Mouse (Mus musculus) lung, postnatal 14 days (tissue): ENCODE measurements around the gene Ptges2.

Experiments
- DNase-seq: peaks from one replicate; pipeline ENCODE4 v3.0.0; 2021

The Ptges2 gene

GRCm38 (mm10) chr2:32375317-32375940 is 20.3 kb upstream of the Ptges2 start:
- DNase-seq: no peak

DNA sequence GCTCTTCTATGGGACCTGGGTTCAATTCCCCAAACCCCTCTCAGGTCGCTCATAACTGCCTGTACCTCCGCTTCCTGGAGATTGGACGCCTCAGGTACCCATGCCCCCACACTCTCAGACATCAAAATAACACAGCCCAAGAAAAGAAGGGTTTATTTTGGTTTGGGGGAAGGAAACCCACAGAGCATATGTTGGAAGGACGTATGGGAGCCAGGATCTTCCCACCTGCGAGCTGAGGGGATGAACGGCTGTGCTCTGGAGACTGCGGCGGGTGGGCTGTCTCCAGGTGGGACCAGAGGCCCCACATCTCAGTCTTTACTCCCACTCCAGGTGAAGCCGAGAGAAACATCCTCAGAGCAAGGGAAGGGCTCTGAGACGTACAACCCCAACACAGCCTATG is 18.7 kb upstream of the Ptges2 start:
- DNase-seq: no peak

DNA sequence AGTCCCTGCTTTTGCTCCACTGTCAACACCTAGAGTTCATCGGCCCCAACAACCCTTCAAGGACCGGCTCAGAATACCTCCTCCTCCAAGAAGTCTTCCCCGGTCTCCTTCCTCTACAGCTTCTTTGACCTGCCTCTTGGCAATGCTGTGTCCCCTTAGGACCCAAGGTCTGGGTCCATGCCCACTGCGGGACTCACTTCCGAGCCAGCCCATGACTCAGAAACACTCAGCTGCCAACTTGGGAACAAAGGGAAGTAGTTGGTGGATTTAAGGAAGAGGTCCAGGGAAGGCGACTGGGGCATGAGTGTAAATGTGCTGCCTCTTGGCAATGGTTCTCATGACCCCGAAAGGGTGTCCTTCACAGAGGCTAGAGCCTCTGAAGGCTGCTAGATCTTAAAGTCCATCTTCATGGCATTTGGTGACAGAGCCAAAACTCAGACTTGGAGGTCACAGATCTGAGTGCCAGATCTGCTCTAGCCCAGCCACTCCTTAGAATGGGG is 15.6 kb upstream of the Ptges2 start:
- DNase-seq: no peak

DNA sequence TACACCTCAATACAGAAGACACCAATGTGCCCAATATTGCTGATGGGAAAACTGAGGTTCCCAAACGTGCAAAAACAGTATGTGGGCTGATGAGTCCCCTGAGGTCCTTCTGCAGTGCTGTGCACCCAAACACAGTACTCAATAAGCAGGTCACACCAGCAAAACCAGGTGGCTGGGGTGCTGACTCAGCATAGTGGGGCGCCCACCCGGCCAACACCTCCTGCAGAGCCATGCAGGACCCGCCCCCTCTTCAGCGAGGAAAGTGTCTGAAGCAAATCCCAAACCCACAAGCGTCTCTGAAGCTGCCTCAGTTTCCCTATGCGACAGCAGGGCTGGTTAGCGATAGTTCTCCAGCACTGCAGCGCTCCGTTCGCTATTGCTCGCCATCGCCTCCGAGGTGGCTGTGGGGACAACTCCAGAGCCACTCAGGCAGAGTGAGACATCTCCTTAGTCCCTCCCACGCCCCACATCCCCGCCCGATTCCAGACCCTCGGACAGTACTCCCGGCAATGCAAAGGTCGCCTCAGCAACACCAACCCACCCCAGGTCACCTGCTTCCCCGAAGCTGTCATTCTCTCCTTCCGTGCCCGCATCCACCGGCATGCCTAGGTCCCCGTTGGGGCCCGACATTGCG is 14.4 kb upstream of the Ptges2 start:
- DNase-seq: no peak

DNA sequence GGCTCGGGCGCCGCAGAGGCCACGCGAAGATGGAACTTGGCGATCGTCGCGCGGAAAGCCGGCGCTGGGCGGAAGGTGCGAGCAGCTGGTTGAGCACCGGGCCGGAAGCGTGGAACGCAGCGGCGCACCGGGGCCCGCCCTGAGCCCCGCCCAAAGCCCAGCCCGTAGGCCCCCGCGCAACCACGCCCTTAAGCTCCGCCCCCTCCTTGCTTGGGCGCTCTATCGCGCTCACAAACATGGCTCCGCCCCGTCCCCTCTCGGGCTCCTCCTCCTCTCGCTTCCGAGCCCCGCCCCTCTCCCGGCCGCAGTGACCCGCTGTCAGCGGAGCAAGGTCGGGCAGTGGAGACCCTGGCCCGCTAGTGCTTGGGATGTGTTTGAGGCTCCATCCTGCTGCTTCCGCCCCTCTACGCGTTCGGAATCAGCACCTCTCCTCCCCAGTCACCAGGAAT is 13.9 kb upstream of the Ptges2 start, which contains the start of gene 1110008P14Rik:
1110008P14Rik (minus strand) TSS at position 164 of the 449 bp plus-strand sequence.
- peak; percentile 97 for DNase-seq

DNA sequence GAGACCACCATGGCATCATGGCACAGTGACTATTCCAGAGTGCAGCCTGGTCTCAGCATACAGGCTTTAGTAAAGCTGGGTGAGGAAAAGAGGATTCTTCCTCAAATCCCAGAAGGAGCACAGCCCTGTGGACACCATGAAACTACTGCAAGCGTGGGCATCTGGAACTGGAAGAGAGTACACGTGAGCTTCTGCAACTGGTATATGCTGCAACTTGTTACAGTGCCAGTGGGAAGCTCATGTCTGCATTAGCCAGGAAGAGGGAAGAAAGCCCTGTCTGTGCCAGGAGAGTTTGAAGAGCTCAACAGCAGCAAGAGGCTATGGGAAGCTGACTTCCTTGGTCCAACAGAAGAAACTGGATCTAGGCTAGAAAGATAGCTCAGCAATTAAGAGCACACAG is 13.0 kb upstream of the Ptges2 start:
- no peak for DNase-seq

- DNase-seq: peak; percentile 26
Measured at GRCm38 (mm10) chr2:32387706-32388490, 7.8 kb upstream of the Ptges2 start, which contains the start of gene Lcn2. TSS of gene Lcn2 (minus strand) at chr2:32388252.

GRCm38 (mm10) chr2:32389157-32389556 is 6.5 kb upstream of the Ptges2 start:
- DNase-seq: no peak

GRCm38 (mm10) chr2:32390871-32391270 is 4.8 kb upstream of the Ptges2 start:
- DNase-seq: peak; percentile 22

DNA sequence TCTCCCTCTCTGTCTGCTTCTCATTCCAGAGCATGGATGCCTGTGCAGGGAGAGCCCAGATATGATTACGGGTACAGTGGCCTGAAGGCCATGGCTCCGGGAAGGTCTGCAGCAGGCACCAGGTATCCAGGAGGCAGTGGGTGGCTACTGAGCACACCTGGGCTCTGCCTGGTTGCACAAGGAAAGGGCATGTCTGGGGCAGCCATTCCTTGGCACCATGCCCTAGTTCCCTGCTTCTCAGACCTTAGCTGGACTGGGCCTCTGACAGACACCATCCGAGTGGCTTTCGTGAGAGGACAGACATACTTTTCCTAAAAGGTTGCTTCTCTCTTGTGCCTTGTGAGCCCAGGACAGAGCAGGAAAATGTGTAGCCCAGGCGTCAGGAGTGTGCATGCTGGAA is 3.6 kb upstream of the Ptges2 start:
- DNase-seq: peak; percentile 60

GRCm38 (mm10) chr2:32394973-32395372 is 723 bp upstream of the Ptges2 start:
- DNase-seq: peak; percentile 54

DNA sequence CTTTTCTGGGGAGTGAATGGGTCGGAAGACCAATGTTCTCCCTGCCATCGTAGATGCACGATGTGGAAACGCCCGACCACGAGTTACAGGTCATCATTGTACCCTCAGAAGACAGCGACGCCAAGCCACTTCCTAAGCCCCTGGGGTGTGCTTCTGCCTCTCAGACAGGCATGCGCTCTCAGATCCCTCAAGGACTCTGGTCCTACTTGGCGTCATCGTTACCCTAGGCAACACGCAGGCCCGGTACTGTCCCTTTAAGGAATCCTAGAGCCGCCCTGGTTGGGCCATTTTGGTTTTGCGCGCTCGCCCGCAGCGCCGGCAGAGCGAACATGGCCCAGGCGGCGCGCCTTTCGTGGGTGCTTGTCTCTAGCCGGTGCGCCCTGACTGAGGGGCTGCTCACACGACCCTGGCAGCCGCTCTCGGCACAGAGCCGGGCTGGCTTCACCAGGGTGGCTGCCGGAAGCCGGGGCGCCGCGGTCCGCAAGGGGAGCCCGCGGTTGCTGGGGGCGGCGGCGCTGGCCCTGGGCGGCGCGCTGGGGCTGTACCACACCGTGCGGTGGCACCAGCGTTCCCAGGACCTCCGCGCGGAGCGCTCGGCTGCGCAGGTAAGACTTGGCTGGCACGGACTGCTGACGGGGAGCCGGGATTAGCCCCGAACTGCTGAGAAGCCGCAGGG is 388 bp downstream of the Ptges2 start:
- peak; percentile 89 for DNase-seq

DNA sequence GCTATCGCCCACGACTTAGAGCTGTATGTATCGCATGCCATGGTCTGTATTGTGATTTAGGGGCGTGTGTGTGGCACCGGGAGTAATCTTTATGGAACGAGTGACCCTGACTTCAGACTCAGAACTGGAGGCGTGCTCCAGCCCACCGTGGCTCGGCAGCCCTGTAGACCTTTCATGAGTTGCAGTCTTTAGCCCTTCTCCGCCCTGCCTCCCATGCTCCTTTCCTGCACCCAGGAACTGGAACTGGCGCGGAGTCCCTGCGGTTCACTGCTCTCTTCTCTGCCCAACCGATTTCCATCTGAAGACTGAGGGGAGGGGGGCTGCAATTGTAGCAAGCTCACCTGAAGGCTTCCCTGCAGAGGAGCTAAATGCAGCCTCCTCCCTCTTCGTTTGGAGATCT is 999 bp downstream of the Ptges2 start:
- no peak for DNase-seq

GRCm38 (mm10) chr2:32404663-32405062 is 9.0 kb downstream of the Ptges2 start:
- DNase-seq: peak; percentile 99

- DNase-seq: no peak
Measured at GRCm38 (mm10) chr2:32407144-32407824, 11.6 kb downstream of the Ptges2 start.

GRCm38 (mm10) chr2:32408429-32409424 is 13.0 kb downstream of the Ptges2 start:
- DNase-seq: no peak

- DNase-seq: no peak
Measured at GRCm38 (mm10) chr2:32411407-32411806, 15.7 kb downstream of the Ptges2 start.

- DNase-seq: no peak
Measured at GRCm38 (mm10) chr2:32412742-32413531, 17.2 kb downstream of the Ptges2 start.

GRCm38 (mm10) chr2:32413936-32414335 is 18.2 kb downstream of the Ptges2 start:
- DNase-seq: peak; percentile 63

GRCm38 (mm10) chr2:32415801-32416200 is 20.1 kb downstream of the Ptges2 start:
- no peak for DNase-seq
